Mouse (Mus musculus) ES-E14 (cell line): Measurements from ENCODE around the gene 1110051M20Rik. TPM values are rescaled to one million over a fixed set of nuclear protein-coding genes. Genes with fewer than 3 reads are reported as not detected.

Source experiments
- DNase-seq: peaks from one replicate; pipeline ENCODE4 v3.0.0-alpha.2; 2013; ENCODE audit warnings: low read depth, low spot score
- H3K27ac ChIP-seq: 2 replicates; pipeline ENCODE4 v1.5.1; 2012; ENCODE audit warnings: low read depth, mild to moderate bottlenecking, low read length, moderate library complexity, mixed read lengths; ENCODE audit not compliant: poor library complexity, insufficient read depth, severe bottlenecking
- H3K36me3 ChIP-seq: 2 replicates; pipeline ENCODE4 v1.6.1; 2012; ENCODE audit warnings: mild to moderate bottlenecking, low read length, moderate library complexity, mixed read lengths; ENCODE audit not compliant: control insufficient read depth, poor library complexity, insufficient read depth, severe bottlenecking
- H3K4me1 ChIP-seq, 2 experiments: fragments of 150-350 bp in 1 of 2; sonication (generic) in 1 of 2; 2 replicates each; pipeline ENCODE4 v1.6.1; 2012; ENCODE audit warnings: low read length in 2 of 2, mild to moderate bottlenecking in 1 of 2, mixed read lengths in 1 of 2; ENCODE audit not compliant: control insufficient read depth in 2 of 2, insufficient read depth in 2 of 2, poor library complexity in 1 of 2
- H3K4me3 ChIP-seq, 2 experiments: fragments of 150-350 bp in 1 of 2; sonication (generic) in 1 of 2; 2 replicates each; pipeline ENCODE4 v1.5.1; 2012; ENCODE audit warnings: low read length in 2 of 2, low read depth in 1 of 2, mild to moderate bottlenecking in 1 of 2, mixed read lengths in 1 of 2; ENCODE audit not compliant: insufficient read depth in 1 of 2, poor library complexity in 1 of 2, severe bottlenecking in 1 of 2
- H3K9ac ChIP-seq: 2 replicates; pipeline ENCODE4 v1.6.1; 2012; ENCODE audit warnings: low read depth, mild to moderate bottlenecking, low read length, mixed read lengths; ENCODE audit not compliant: poor library complexity, insufficient read depth, severe bottlenecking
- H3K9me3 ChIP-seq: fragments of 150-350 bp; sonication (generic); 2 replicates; pipeline ENCODE4 v1.6.1; 2012; ENCODE audit warnings: low read depth, mild to moderate bottlenecking, low read length; ENCODE audit not compliant: control insufficient read depth, insufficient read depth
- CHD2 ChIP-seq: IDR thresholded peaks from 2 replicates; pipeline ENCODE4 v1.6.1; 2014; ENCODE audit warnings: mild to moderate bottlenecking, low read depth, low read length, inconsistent platforms
- HCFC1 ChIP-seq: IDR thresholded peaks from 2 replicates; pipeline ENCODE4 v1.6.1; 2012; ENCODE audit warnings: low read length, inconsistent platforms, borderline replicate concordance; ENCODE audit not compliant: insufficient read depth
- MAFK ChIP-seq: IDR thresholded peaks from 2 replicates; pipeline ENCODE4 v1.6.1; 2014; ENCODE audit warnings: mild to moderate bottlenecking, low read depth, low read length, inconsistent platforms; ENCODE audit not compliant: insufficient read depth
- ZC3H11A ChIP-seq: IDR thresholded peaks from 2 replicates; pipeline ENCODE4 v1.6.1; 2012; ENCODE audit warnings: low read depth, mild to moderate bottlenecking, inconsistent platforms, low read length, borderline replicate concordance
- ZNF384 ChIP-seq: IDR thresholded peaks from 2 replicates; pipeline ENCODE4 v1.6.1; 2012; ENCODE audit warnings: low read depth, low read length, inconsistent platforms
- in situ Hi-C, 2 experiments: fragments of 600-800 bp; cut with MboI; formaldehyde crosslinking; loops; one replicate each; pipeline ENCODE4 v1.15.1; 2025; ENCODE audit warnings: low sequenced_read_pairs in 2 of 2, inconsistent platforms in 1 of 2; ENCODE audit not compliant: unreplicated experiment in 2 of 2
- total RNA-seq: library from RNA; depleted of rRNA; stranded (reverse); fragments of 300-350 nt; gene quantifications from 2 replicates; pipeline ENCODE4 v1.2.3, GENCODE M21; 2012

The 1110051M20Rik gene
- total RNA-seq, 1 experiment: 12.4 TPM

- Histone ChIP-seq H3K9ac (no peak overlapping the region), H3K4me3 (no peak overlapping the region), H3K27ac (no peak overlapping the region)
These were observed 114.3 kb downstream of the 1110051M20Rik start for GRCm38 (mm10) chr2:91329996-91330738.

GRCm38 (mm10) chr2:91328729-91329125 is 115.8 kb downstream of the 1110051M20Rik start:
- in situ Hi-C loops: no loop called here
- Histone ChIP-seq H3K4me1 (no peaks in the 10 kb centered on the region), H3K27ac (no peak overlapping the region), H3K36me3 (no peaks in the 10 kb centered on the region), H3K9me3 (no peaks in the 10 kb centered on the region), H3K4me3 (no peak overlapping the region), H3K9ac (no peak overlapping the region)
- TF ChIP-seq HCFC1 (no peak), CHD2 (no peak), MAFK (no peak), ZC3H11A (no peak), ZNF384 (no peak)
- no peak for DNase-seq

More at GRCm38 (mm10) chr2:91329996-91330738, 114.3 kb downstream of the 1110051M20Rik start:
- TF ChIP-seq ZC3H11A (no peak), CHD2 (no peak), ZNF384 (no peak), HCFC1 (no peak), MAFK (no peak)
- Histone ChIP-seq H3K4me1 (no peaks in the 10 kb centered on the region), H3K9me3 (no peaks in the 10 kb centered on the region), H3K36me3 (no peaks in the 10 kb centered on the region)
- no peak for DNase-seq
- in situ Hi-C loops: no loop called here

GRCm38 (mm10) chr2:91327968-91328728 is 116.4 kb downstream of the 1110051M20Rik start:
- Histone ChIP-seq H3K36me3 (no peaks in the 10 kb centered on the region), H3K9ac (no peak overlapping the region), H3K9me3 (no peaks in the 10 kb centered on the region), H3K4me1 (no peaks in the 10 kb centered on the region), H3K4me3 (no peak overlapping the region), H3K27ac (no peak overlapping the region)
- in situ Hi-C loops: no loop called here
- TF ChIP-seq ZC3H11A (no peak), ZNF384 (no peak), CHD2 (no peak), HCFC1 (no peak), MAFK (no peak)
- DNase-seq: no peak

GRCm38 (mm10) chr2:91326746-91327350 is 117.7 kb downstream of the 1110051M20Rik start:
- Histone ChIP-seq H3K4me1 (no peaks in the 10 kb centered on the region), H3K9me3 (no peaks in the 10 kb centered on the region), H3K36me3 (no peaks in the 10 kb centered on the region), H3K9ac (no peak overlapping the region), H3K27ac (no peak overlapping the region), H3K4me3 (no peak overlapping the region)
- in situ Hi-C loops: no loop called here
- no peak for DNase-seq
- no peak for TF ChIP-seq MAFK
- no peak for TF ChIP-seq ZC3H11A
- no peak for TF ChIP-seq HCFC1
- no peak for TF ChIP-seq CHD2
- TF ChIP-seq ZNF384: no peak
